Mouse (Mus musculus) cortical plate, adult 2 months (tissue): ENCODE measurements around the gene Prickle2.

Experiments
- CTCF ChIP-seq: fragments of 200-500 bp; IDR thresholded peaks from 2 replicates; pipeline ENCODE4 v1.5.1; 2011; ENCODE audit warnings: mild to moderate bottlenecking, control low read depth, low read length; ENCODE audit not compliant: insufficient read depth; ENCODE audit errors: extremely low read depth
- POLR2A ChIP-seq: fragments of 200-500 bp; IDR thresholded peaks from 2 replicates; pipeline ENCODE4 v1.6.1; 2011; ENCODE audit warnings: mild to moderate bottlenecking, low read length, control low read depth; ENCODE audit not compliant: insufficient read depth; ENCODE audit errors: extremely low read depth

- TF ChIP-seq POLR2A (no peak), CTCF (peak; percentile 94)
Measured at GRCm38 (mm10) chr6:92728084-92728483, 22.1 kb upstream of the Prickle2 start.
